Mouse (Mus musculus) E14TG2a.4 (cell line): ENCODE results near the gene Duxbl3.

Experiments used
- CTCF ChIP-seq: conservative IDR thresholded peaks from 2 replicates; pipeline ENCODE4 v1.5.1; 2014; ENCODE audit warnings: low read length
- NANOG ChIP-seq: IDR thresholded peaks from 2 replicates; pipeline ENCODE4 v1.6.1; 2014; ENCODE audit warnings: borderline replicate concordance, low read length, mixed read lengths

GRCm38 (mm10) chr14:26309511-26309910 is 51.7 kb downstream of the Duxbl3 start:
- TF ChIP-seq CTCF (no peak), NANOG (no peak)
